Mouse (Mus musculus): ENCODE data around the gene Gm17631.
"Not testable (repeated sequence)": the region's sequence is repeated elsewhere in the genome, so short reads cannot be mapped to it uniquely, and the experiment has no call there.

Gm17631 gene

DNA sequence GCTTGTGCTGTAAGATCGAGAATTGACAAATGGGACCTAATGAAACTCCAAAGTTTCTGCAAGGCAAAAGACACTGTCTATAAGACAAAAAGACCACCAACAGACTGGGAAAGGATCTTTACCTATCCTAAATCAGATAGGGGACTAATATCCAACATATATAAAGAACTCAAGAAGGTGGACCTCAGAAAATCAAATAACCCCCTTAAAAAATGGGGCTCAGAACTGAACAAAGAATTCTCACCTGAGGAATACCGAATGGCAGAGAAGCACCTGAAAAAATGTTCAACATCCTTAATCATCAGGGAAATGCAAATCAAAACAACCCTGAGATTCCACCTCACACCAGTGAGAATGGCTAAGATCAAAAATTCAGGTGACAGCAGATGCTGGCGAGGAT, at the start of gene Gm17631:
Gene Gm17631 (plus strand): TSS at position 301 of the 400 bp plus-strand sequence.
- not testable (repeated sequence) for DNase-seq (ENCODE audit: low spot score)

- DNase-seq (ENCODE audit: low spot score), result no peak
These were observed 44.7 kb upstream of the Gm17631 start for GRCm38 (mm10) chr6:129817731-129818130.

DNA sequence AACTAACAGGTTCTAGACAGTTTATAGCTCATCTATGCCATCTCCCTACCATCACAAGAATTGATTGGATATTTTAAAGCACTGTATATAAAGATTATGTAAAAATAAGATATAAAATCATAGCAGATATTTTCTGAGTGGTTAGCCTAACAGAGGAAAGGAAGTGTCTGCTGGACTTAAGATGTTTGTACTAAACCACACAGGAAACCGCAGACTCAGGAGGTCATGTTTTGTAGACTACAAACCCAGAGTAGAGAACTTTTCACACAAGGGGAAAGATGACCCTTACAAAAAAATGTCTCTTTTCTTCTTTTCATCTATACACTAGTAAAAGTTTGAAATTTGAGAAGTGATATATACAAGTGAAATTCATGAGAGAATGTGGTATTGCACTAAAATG, 38.4 kb upstream of the Gm17631 start:
- no peak for DNase-seq (ENCODE audit: low spot score)

DNA sequence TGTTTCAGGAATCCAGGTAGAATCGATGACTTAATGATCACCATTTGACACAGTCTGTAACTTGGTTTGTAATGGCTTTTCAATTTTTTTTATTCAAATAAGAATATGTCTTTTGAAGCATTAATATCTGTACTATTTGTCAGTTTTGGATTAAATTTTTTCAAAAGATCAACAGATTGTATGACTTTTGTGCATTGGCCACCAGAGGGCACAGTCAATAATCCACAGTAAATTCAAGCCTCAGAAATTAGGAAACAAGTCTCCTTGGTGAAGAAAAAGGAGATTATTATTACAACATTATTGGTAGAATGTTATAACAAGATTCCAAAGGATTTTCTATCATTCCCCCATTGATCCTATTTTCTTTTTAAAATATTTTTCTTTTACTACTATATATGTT, 36.9 kb upstream of the Gm17631 start:
- no peak for DNase-seq (ENCODE audit: low spot score)

DNA sequence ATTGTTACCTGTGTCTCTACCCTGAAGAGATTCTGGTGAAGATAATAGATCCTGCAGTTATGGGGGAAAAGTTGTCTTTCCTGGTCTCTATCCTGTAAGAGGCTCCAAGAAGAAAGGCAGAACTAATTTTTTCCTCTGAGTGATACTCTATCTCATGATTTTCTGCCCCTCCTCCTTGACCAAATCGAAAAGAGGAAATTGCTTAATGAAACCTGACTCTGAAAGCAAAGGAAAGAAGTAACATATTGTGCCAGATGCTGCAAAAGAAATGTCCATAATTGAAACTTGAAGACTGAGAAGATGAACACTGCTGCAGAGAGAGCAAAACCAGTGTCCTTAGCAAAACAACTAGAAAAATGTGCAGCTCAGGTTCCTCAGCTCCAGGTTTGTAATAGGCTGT, 14.1 kb downstream of the Gm17631 start, which contains the start of gene Klra17:
Gene Klra17 (minus strand): TSS at position 124 of the 400 bp plus-strand sequence.
- no peak for DNase-seq (ENCODE audit: low spot score)

GRCm38 (mm10) chr6:129882525-129882924, 20.1 kb downstream of the Gm17631 start:
- DNase-seq (ENCODE audit: low spot score), result no peak
